Mouse (Mus musculus) left cerebral cortex, adult 6 months (tissue): Measurements from ENCODE around the gene Gm47289. TPM values are rescaled to one million over a fixed set of nuclear protein-coding genes. Genes with fewer than 3 reads are reported as not detected.

Source experiments
- long read RNA-seq, 2 experiments: library from polyadenylated mRNA; unstranded; transcript quantifications; one replicate each; pipeline ENCODE4 v2.0.0; 2019 to 2020
- polyA plus RNA-seq: library from polyadenylated mRNA; unstranded; fragments of <200 nt; fragmentation: Nextera tagmentation; gene quantifications from 2 replicates; pipeline ENCODE4 v1.2.3, GENCODE M21; 2021

The Gm47289 gene
- not detected in 2 replicates for polyA plus RNA-seq
- long read RNA-seq, experiment 1 = 0 reads
- long read RNA-seq, experiment 2 = 0 reads

DNA sequence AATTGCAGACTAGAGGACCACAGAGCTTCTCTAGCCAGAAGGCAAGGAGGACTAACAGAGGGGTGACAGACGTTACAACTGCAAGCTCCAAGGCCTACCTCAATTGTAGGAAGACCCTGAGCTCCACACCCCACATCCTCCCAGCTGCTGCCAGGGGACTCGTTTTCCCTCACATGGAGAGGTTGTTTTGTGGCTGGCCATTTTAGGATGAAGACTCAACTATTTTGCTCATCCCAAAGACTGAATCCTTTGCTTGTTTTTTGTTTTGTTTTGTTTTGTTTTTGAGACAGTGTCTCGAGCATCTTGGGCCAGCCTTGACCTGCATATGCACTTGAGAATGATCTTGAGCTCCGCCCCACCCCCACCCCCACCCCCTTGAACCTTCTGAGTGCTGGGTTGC, at the start of gene Gm47289:
TSS of gene Gm47289 (plus strand) at position 301 of the 400 bp plus-strand sequence.

DNA sequence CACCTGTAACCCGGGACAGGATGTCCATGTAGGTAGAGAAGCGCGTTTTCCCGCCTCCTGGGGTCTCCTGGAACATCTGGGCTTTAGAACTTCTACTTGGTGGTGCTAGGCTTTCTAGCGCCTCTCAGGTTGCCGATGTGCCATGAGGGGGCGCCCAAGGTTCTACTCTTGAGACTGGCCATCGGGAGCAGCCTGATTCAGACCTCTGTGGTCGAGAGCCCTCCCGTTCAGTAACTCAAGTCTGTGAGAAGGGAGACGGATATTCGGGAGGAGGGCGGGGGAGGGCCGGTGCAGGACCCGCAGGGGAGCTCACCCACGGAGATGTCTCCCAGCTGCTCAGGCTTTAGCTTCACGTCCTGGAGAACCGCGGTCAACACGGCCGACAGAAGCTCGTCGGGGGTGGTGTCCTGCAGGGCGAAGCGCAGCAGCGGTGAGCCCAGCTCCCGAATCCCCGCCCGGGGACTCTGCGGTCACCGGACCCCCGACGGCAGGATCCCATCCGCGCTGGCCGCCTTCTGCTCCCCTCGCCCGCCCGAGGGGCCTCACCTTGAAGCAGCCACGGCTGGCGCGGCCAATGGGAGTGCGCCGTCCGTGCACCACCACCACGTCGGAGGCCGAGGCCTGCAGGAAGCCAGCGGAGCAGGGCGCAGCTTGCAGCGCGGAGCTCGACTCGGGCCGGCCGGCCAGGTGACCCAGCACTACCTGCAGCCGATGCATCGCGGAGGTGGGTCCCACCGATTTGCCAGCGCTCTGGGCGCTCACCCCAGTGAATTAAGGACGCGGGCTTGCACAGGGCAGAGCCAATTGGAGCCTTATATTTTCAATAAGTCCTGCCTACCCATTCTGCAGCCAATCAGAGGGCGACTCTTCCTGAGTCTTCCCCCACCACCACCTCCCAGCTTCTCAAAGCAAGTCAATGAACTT, 2.4 kb upstream of the Gm47289 start, which contains the start of gene Acaa1b:
TSS of gene Acaa1b (minus strand) at position 816 of the 924 bp plus-strand sequence.

DNA sequence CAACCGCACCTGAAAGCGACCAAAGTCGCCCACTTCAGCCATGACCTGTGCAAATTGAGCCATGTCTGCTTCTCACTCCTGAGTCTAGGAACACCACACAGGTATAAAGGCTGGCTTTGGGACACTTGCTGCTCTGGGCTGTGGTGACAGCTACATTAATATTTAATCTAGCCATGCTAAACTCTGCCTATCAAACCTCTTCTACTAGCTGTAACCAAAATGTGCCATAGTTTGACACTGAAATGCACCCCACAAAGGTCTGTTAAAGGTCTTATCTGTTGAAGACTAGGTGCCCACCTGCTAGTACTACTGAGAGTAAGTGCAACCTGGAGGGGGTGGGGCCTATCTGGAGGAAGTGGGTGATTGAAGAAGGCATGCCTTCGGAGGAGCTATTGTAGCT, 50.0 kb downstream of the Gm47289 start, which contains the start of gene Slc22a13:
TSS of gene Slc22a13 (minus strand) at position 101 of the 400 bp plus-strand sequence.

Other genes with a start within 250 kb of the Gm47289 start
- 4.4 and 5.8 TPM in 2 replicates for gene Ctdspl, start 232.7 kb upstream of the Gm47289 start, polyA plus RNA-seq
- 1.9 and 2.4 TPM in 2 replicates for gene Vill, start 106.4 kb upstream of the Gm47289 start, polyA plus RNA-seq
- gene Plcd1, start 65.7 kb upstream of the Gm47289 start, polyA plus RNA-seq = 8.4 and 10.5 TPM in 2 replicates
- 0.83 and 1.7 TPM in 2 replicates for gene Dlec1, start 56.7 kb upstream of the Gm47289 start, polyA plus RNA-seq
- gene Acaa1b, start 2.1 kb upstream of the Gm47289 start, polyA plus RNA-seq = 0.80 and 1.4 TPM in 2 replicates
- not detected in 2 replicates for gene Slc22a13, start 49.9 kb downstream of the Gm47289 start, polyA plus RNA-seq
- 2.8 and 4.3 TPM in 2 replicates for gene Oxsr1, start 163.3 kb downstream of the Gm47289 start, polyA plus RNA-seq
- gene Acaa1a, start 180.5 kb downstream of the Gm47289 start, polyA plus RNA-seq = 92.4 and 118 TPM in 2 replicates
- gene Myd88, start 182.2 kb downstream of the Gm47289 start, polyA plus RNA-seq = 4.8 and 4.9 TPM in 2 replicates
- gene Xylb, start 198.2 kb downstream of the Gm47289 start, polyA plus RNA-seq = 1.9 and 3.0 TPM in 2 replicates
- not detected in 2 replicates for gene Slc22a14, start 206.4 kb downstream of the Gm47289 start, polyA plus RNA-seq
- gene Acvr2b, start 243.0 kb downstream of the Gm47289 start, polyA plus RNA-seq = 3.5 and 7.6 TPM in 2 replicates